ENCODE assay signal across 25 mouse cellular contexts in the genomic region with DNA sequence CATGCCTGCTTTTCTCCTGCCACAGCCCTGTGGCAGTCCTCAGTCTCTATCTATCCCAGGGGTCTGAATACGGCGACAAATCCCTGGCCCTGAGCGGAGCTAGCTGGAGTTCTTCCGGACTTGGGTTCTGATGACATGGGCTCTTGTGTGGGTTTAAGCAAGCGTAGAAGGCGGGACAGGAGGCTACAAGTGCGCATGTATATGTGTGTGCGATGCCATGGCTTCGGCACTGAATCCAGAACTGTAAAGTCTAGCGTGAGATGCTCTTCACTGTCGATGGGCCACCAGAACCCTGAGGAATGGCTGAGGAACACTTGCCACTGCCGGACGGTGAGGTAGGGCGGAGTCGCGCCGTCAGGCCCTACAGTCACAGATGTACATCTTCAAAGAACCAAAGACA.
DNase-seq lines count a peak whose midpoint lies in the region; ATAC-seq and TF ChIP-seq lines count a peak whose summit lies in the region.
"Had no signal": no experiment of that assay in that cellular context is flagged by ENCODE, and none has a peak within 500 bp of the region (broad histone marks: within the 10 kb centered on the region; RNA-seq: fewer than 3 reads in every experiment).

No protein-coding gene starts in this region.

- 0 out of 2 replicates have a peak, but pooled peaks cover 7% of the 10 kb centered on the region for H3K4me1 ChIP-seq in limb, embryonic 13.5 days
- peaks cover 9% of the 10 kb centered on the region; the same call in 1 of the 2 replicates for H3K4me1 ChIP-seq in limb, embryonic 10.5 days
- H3K4me1 ChIP-seq in E14TG2a.4 (replicated peaks; ENCODE audit: low read depth, low read length): peaks cover 46% of the 10 kb centered on the region
- H3K4me1 ChIP-seq in ES-E14 (ENCODE audit: control insufficient read depth in 2 of 2, insufficient read depth in 2 of 2, low read length in 2 of 2, poor library complexity in 1 of 2): peaks cover 8 to 19% of the 10 kb centered on the region in 2 experiments
- no peaks in the 10 kb centered on the region for H3K4me1 ChIP-seq in hindbrain, embryonic 16.5 days (ENCODE audit: control insufficient read depth, insufficient read depth, low read depth, low read length)
- H3K4me1 ChIP-seq in hindbrain, embryonic 13.5 days (replicated peaks): peaks cover 12% of the 10 kb centered on the region
- H3K4me1 ChIP-seq: forebrain, embryonic 13.5 days; hindbrain, embryonic 12.5 days had no signal

- no peaks in the 10 kb centered on the region for H3K27me3 ChIP-seq in limb, embryonic 13.5 days
- no peaks in the 10 kb centered on the region for H3K27me3 ChIP-seq in limb, embryonic 10.5 days (ENCODE audit: low read depth, poor library complexity, severe bottlenecking)
- no peaks in the 10 kb centered on the region for H3K27me3 ChIP-seq in E14TG2a.4 (ENCODE audit: insufficient read depth, low read length)
- H3K27me3 ChIP-seq in hindbrain, embryonic 16.5 days (replicated peaks; ENCODE audit: control insufficient read depth, insufficient read depth, low read length): no peaks in the 10 kb centered on the region
- no peaks in the 10 kb centered on the region for H3K27me3 ChIP-seq in hindbrain, embryonic 13.5 days
- H3K27me3 ChIP-seq: forebrain, embryonic 13.5 days; hindbrain, embryonic 12.5 days; Patski had no signal

- ATAC-seq in limb, embryonic 13.5 days (ENCODE audit: low FRiP score, low read depth): peak; percentile 19; the same call in 1 of the 2 replicates
- no peak for ATAC-seq in hindbrain, embryonic 16.5 days
- no peak for ATAC-seq in hindbrain, embryonic 13.5 days (ENCODE audit: low FRiP score)
- ATAC-seq: activated CD4-positive, CD25-positive, alpha-beta regulatory T cell, adult 4 months; forebrain, embryonic 13.5 days; forebrain, embryonic 16.5 days; hindbrain, postnatal 0 days; inflammation-experienced regulatory T-cells, adult 6 months; intestine, embryonic 16.5 days; Patski had no signal

- H3K4me2 ChIP-seq in limb, embryonic 13.5 days (replicated peaks): no peak overlapping the region
- no peak overlapping the region for H3K4me2 ChIP-seq in hindbrain, embryonic 16.5 days (ENCODE audit: low read length)
- H3K4me2 ChIP-seq in hindbrain, embryonic 13.5 days: no peak overlapping the region
- H3K4me2 ChIP-seq: forebrain, embryonic 13.5 days; heart, embryonic 11.5 days; hindbrain, embryonic 12.5 days had no signal

- no peak overlapping the region for H3K9ac ChIP-seq in limb, embryonic 13.5 days
- no peak overlapping the region; the same call in 1 of the 2 replicates for H3K9ac ChIP-seq in ES-E14 (ENCODE audit: insufficient read depth, low read depth, low read length, poor library complexity, severe bottlenecking)
- no peak overlapping the region for H3K9ac ChIP-seq in hindbrain, embryonic 16.5 days (ENCODE audit: low read depth, low read length)
- H3K9ac ChIP-seq in hindbrain, embryonic 13.5 days: no peak overlapping the region
- H3K9ac ChIP-seq: forebrain, embryonic 13.5 days; hindbrain, embryonic 12.5 days had no signal

- no peak for DNase-seq in limb, embryonic 10.5 days (ENCODE audit: low spot score)
- no peak for DNase-seq in ES-E14 (ENCODE audit: low read depth, low spot score)
- DNase-seq: adrenal gland, postnatal 10 days; adrenal gland, postnatal 36 days; cerebellum, adult 18-20 months; cerebellum, adult 9-10 months; cerebellum, postnatal 14 days; gastrocnemius, adult 2 months; gastrocnemius, postnatal 14 days; heart, adult 11 months had no signal

- no peak for TF ChIP-seq CTCF in E14TG2a.4 (conservative IDR thresholded peaks at IDR 0.05; ENCODE audit: low read length)

- no peaks in the 10 kb centered on the region for H3K36me3 ChIP-seq in limb, embryonic 13.5 days
- no peaks in the 10 kb centered on the region for H3K36me3 ChIP-seq in limb, embryonic 10.5 days
- H3K36me3 ChIP-seq in E14TG2a.4 (ENCODE audit: insufficient read depth, low read length) (peaks cover 5% of the 10 kb centered on the region; the same call in 1 of the 2 replicates), ES-E14 (ENCODE audit: control insufficient read depth, insufficient read depth, low read length, poor library complexity, severe bottlenecking) (peaks cover 2% of the 10 kb centered on the region; the same call in 1 of the 2 replicates)
- no peaks in the 10 kb centered on the region for H3K36me3 ChIP-seq in hindbrain, embryonic 16.5 days (ENCODE audit: control insufficient read depth, insufficient read depth, low read length)
- no peaks in the 10 kb centered on the region for H3K36me3 ChIP-seq in hindbrain, embryonic 13.5 days
- H3K36me3 ChIP-seq: forebrain, embryonic 10.5 days; G1E; hindbrain, embryonic 12.5 days had no signal

- H3K27ac ChIP-seq in limb, embryonic 13.5 days: no peak overlapping the region
- H3K27ac ChIP-seq in limb, embryonic 10.5 days: no peak overlapping the region
- no peak overlapping the region for H3K27ac ChIP-seq in ES-E14 (ENCODE audit: insufficient read depth, low read depth, low read length, poor library complexity, severe bottlenecking)
- no peak overlapping the region for H3K27ac ChIP-seq in hindbrain, embryonic 16.5 days (ENCODE audit: low read depth, low read length)
- H3K27ac ChIP-seq in hindbrain, embryonic 13.5 days: no peak overlapping the region
- H3K27ac ChIP-seq: forebrain, embryonic 10.5 days; forebrain, embryonic 13.5 days; gastrocnemius, adult 2 months; hindbrain, embryonic 12.5 days; hindbrain, postnatal 0 days had no signal

- 95% methylated on average over 17 of the region's 17 CpGs for WGBS in limb, embryonic 13.5 days
- WGBS in limb, embryonic 10.5 days: 96% methylated on average over 17 of the region's 17 CpGs
- WGBS in hindbrain, embryonic 16.5 days: 98% methylated on average over 17 of the region's 17 CpGs
- 97% methylated on average over 17 of the region's 17 CpGs for WGBS in hindbrain, embryonic 13.5 days

- in situ Hi-C loops in ES-E14 (cut with MboI; ENCODE audit: low sequenced_read_pairs in 2 of 2, unreplicated experiment in 2 of 2): no loop called here

- no peak overlapping the region for H3K4me3 ChIP-seq in limb, embryonic 13.5 days
- no peak overlapping the region for H3K4me3 ChIP-seq in limb, embryonic 10.5 days
- H3K4me3 ChIP-seq in E14TG2a.4 (replicated peaks; ENCODE audit: low read length) (peak overlapping the region; percentile 49), ES-E14 (ENCODE audit: insufficient read depth in 1 of 2, low read depth in 1 of 2, low read length in 2 of 2, poor library complexity in 1 of 2, severe bottlenecking in 1 of 2) (peak overlapping the region; percentile 14 to 25)
- H3K4me3 ChIP-seq in hindbrain, embryonic 16.5 days (ENCODE audit: low read length): no peak overlapping the region
- no peak overlapping the region for H3K4me3 ChIP-seq in hindbrain, embryonic 13.5 days
- H3K4me3 ChIP-seq: forebrain, embryonic 10.5 days; forebrain, embryonic 13.5 days; gastrocnemius, adult 2 months; hindbrain, embryonic 12.5 days had no signal

- H3K9me3 ChIP-seq in limb, embryonic 13.5 days: no peaks in the 10 kb centered on the region
- no peaks in the 10 kb centered on the region for H3K9me3 ChIP-seq in limb, embryonic 10.5 days (replicated peaks)
- peaks cover 38% of the 10 kb centered on the region for H3K9me3 ChIP-seq in E14TG2a.4 (ENCODE audit: low read length)
- H3K9me3 ChIP-seq in ES-E14 (ENCODE audit: control insufficient read depth, insufficient read depth, low read depth, low read length): no peaks in the 10 kb centered on the region
- no peaks in the 10 kb centered on the region for H3K9me3 ChIP-seq in hindbrain, embryonic 16.5 days (ENCODE audit: control insufficient read depth, low read length)
- no peaks in the 10 kb centered on the region for H3K9me3 ChIP-seq in hindbrain, embryonic 13.5 days
- H3K9me3 ChIP-seq: forebrain, embryonic 10.5 days; forebrain, embryonic 13.5 days; G1E; hindbrain, embryonic 12.5 days had no signal

TF ChIP-seq in ES-E14, 5 proteins besides CTCF, POLR2A, EP300 and RAD21:
- TF ChIP-seq CHD2 (IDR thresholded peaks at IDR 0.05; ENCODE audit: low read depth, low read length): no peak
TF ChIP-seq in ES-E14: peak in this region for 0.

Comparison
In these comparisons a context has a peak if more than half of its experiments do, and no peak if none do; other contexts are left out.
1. H3K4me3 ChIP-seq: peak in E14TG2a.4 (single experiment) and ES-E14 (2 of 2); none in limb, embryonic 13.5 days (single experiment), limb, embryonic 10.5 days (single experiment), hindbrain, embryonic 16.5 days (single experiment) and hindbrain, embryonic 13.5 days (single experiment).